Mouse (Mus musculus) testis, postnatal 14 days (tissue): ENCODE measurements around the gene Mrpl53.

ENCODE experiments used
- DNase-seq: peaks from one replicate; pipeline ENCODE4 v3.0.0; 2021; ENCODE audit warnings: low spot score

Mrpl53 gene

DNA sequence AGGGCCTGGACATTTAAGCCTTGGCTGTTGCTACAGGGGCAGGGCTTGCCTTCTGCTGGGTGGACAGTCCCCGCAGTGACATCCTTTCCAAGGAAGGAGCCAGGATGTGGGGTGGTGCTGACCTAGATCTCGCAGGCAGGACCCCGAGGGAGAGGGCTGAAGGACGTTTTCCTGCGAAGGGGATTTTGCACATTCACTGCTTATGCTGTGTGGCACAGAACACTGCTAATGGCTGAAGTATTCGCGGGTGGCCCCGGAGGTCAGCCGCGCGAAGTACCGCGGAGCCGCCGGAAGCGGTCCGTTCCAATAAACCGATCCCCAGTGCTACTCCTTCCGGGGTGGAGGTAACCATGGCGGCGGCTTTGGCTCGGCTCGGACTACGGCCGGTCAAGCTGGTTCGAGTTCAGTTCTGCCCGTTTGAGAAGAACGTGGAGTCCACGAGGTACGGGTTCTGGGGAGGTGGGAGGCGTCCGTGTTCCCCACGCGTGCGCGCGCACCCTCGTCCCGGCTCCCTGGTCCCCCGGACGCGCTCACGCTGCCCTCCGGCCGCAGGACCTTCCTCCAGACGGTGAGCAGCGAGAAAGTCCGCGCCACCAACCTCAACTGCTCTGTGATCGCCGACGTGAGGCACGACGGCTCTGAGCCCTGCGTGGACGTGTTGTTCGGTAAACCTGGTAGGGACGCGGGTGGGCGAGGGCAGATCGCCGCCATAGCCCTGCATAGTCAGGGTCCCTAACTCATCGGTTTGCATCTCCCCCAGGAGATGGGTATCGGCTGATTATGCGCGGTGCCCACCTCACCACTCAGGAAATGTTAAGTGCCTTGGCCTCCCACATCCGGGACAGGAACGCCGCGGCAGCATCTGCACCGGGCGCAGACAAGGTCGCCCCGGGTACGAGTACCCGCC lies at the start of gene Mrpl53:
Mrpl53 (plus strand) TSS at position 279 of the 907 bp plus-strand sequence.
- peak; percentile 83 for DNase-seq

DNA sequence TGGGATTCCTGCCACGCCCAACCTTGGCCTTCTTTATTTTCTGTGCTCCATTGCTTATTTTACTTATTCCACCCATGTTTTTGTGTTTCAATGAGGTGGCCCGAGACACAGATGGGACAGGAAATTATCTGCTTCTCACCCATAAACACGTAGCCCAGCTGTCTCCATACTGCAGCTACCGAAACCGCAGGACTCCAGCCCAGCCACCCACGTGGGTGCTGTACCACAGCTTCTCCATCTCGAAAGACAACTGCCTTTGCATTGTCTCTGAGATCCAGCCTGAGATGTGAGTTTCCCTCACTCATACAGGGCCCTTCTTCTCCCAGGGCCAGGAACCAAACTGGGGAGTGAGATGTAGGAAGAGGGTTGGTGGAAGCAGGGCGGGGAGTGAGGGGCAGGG lies 42.8 kb upstream of the Mrpl53 start:
- DNase-seq, result no peak

DNA sequence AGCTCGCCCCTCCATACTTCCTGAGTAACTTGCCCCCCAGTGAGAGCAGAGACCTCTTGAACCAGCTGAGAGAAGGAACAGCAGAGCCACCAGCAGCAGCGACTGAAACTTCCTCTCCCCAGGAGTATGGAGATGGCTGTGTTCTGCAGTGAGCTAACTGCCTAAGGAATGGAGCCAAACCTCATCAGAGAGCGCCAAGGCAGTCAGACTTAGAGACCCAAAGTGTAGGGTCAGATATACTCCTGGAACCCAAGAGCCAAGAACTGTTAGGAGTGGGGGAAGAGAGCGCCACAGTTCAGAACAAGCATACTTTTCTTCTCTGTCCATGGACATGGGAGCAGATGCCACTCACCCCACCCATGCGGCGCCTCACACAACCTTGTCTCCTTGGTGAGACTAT lies 42.4 kb upstream of the Mrpl53 start:
- DNase-seq, result no peak

DNA sequence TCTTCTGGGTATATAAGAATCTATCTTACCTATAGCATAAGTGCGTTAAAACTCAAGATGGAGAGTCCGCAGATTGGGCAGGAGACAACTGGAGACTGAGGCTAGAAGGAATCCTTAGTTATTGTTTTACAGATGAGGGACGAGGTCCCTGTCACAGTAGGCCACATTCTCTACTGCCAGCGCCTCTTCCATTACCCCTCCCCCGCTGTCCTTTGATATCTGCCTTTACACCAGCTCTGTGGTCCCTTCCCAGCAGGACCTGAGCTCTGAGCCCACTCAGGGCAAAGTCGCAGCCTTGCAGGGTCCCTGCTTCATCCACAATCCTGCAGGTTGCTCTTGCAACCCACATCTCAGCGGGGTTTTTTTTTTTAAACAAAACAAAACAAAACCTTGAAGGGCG lies 40.6 kb upstream of the Mrpl53 start:
- no peak for DNase-seq

DNA sequence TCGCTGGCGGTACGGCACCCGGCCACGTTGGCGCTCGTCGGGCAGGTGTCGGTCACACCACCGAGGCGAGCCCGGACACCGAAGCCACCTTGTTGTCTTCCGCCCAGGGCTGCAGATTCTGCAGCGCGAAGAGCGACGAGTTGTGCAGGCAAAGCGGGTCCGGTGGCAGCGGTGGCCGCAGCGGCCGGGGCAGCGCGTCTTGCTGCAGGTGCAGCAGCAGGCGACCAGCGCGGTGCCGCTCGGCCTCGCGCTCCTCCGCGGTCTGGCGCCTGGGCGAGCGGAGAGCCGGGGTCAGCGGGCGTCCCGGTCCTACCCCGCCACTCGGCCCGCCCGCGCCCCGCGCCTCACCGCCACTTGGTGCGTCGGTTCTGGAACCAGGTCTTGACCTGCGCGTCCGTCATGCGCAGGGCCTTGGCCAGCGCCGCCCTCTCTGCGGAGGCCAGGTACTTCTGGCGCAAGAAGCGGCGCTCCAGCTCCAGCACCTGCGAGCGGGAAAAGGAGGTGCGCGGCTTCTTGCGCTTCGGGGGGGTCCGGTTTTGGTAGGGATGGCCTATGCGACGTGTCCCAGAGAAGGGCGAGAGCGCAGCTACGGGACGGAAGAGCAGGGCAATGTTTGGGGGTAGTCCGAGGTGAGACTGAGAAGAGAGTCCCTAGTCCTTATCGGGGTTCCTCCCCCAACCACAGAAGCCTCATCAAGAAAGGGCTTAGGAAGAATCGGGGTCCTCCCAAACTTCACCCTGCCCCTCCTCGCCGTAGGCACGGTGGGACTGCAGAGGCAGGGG lies 39.9 kb upstream of the Mrpl53 start:
- DNase-seq, result no peak

DNA sequence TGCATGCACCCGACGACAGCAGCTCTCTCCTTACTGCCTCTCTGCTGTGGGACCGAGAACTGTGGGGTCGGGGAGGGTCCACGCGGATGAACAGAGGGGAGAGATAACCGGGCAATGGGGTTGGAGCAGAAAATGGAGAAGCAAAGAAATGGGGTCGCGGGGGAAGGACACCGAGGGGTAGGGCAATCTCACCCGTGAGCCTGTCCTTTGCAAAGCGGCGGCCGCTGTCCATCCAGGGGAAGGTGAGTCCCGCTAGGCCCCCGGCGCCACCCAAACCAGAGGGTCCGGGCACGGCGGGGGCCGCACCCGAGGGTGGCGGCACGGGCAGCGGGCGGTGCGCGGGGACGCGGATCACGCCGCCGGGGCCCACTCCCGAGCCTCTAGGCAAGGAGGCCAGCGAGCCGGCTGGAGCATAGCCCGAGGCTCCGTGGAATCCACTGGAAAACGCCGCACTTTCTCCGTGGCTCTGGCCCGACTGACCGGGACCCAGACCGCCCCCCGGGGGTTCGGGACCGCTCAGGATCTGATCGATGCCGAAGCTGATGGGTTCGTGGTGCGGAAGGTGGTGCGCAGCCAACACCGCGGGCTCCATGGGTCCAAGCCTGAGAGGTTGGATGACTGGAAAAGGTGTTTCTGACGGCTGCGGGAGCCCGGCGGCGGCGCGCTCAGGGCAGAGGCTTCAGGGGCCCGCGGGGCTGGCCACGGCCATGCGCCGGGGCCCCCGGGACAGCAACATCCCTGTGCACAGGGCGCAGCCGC lies 39.2 kb upstream of the Mrpl53 start:
- DNase-seq, result no peak

DNA sequence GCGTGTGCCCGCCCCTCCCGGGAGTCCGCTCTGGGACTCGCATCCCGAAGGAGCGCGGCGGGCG lies 38.8 kb upstream of the Mrpl53 start, which contains the start of gene Tlx2:
Tlx2 (minus strand) TSS at position 47 of the 64 bp plus-strand sequence.
- no peak for DNase-seq

DNA sequence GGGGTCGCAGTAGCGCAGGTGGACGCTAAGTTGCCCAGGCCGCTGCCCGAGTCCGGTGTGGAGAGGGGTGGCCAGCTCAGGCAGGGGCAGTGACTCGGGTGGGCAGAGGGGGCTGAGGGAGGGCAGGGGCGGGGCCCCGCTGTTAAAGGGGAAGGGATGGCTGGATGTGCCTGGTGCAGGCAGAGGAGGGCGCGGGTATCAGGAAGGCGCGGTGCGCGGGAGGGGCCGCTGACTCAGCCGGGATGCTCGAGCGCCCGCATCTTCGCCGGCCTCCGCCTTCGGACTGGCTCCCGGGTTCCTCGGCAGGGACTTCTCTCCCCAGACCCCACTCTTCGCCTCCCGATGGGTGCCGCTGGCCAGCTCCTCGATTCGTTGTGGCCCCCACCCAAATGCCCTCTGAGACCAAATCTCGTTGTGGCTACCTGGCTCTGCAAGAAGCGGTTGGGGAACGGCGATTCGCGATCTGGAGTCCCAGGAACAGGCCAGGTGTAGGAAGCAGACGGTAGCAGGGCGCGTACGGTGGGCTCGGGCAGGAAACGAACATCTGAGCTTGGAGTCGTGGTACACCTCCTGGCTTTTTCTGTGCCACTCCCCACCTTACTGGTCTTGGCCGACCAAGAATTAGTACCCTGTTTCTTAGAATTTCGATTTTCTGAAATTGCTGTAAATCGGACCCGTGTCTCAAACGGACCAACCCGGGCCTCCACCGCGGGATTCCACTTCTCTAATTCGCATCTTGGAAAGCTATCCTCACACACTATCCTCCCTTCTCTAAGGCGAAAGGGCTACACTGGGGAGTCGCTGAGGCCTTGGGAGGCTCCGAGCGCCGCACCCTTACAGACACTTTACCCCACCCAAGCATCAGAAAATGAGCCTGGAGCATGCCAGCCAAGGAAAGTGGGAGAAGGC lies 38.3 kb upstream of the Mrpl53 start:
- DNase-seq, result no peak

DNA sequence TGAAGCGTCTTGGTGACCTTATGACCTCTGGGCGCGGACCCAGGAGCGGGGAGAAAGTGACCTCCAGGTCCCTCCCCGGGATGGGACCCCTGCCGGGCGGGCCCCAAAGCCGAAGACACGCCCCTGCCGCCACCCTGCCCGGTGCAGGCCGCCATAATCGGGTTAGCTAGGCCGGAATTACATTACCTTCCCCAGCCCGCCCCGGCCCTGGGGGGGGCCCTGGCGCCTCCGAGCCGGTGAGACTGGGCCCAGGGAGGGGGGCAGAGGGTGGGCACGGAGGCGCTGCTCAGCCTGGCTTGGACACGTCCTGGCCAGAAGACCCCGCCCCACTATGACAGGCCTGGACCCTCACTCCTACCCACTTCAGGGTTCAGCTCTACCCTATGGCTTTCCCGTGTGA lies 37.6 kb upstream of the Mrpl53 start:
- no peak for DNase-seq

DNA sequence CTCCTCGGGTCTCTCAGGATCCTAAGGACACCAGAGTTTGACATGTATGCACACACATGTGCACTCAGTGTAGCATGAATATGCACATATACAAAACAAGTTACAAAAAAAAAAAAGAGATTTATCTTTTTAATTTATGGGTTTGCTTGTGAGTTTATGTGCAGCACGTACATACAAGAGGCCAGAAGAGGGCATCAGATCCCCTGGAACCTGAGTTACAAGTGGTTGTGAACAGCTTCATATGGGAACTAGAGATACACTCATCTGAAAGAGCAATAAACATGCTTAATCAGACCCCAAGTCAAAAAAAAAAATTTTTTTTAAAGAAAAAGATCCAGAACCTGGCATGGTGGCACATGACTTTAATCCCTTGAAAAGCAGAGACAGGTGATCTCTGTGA lies 33.9 kb upstream of the Mrpl53 start:
- no peak for DNase-seq

DNA sequence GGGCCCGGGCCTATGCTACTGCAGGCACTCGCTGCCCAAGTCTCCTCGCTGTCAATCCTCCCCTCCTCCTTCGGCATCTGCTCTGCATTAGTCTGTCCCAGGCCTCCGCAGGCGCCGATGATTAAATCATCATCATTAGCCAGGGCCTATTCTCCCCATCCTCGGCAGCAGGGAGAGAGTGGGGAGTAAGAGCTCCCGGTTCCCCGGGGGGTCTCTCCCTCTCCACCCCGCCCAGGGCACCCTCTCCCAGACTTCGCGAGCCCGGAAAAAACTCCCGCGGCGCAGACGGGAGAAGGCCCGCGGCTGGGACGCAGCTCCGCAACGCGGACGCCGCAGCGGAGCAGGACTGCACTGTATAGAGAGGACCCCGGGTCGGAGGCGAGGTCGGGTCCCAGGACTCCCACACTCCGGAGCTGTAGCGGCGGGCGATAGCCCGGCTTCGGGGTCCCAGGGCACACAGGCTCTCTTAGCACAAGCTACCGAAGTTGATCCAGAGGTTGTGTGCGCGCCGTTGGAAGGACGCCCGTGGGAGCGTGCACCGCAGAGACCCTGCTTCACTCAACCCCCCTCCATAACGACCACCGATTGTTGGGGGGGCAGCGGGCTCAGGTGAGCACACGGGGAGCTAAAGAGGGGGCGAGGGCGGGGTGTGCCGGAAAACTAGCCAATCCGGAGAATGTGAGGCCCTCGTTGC lies 31.1 kb upstream of the Mrpl53 start, which contains the start of gene Pcgf1:
Pcgf1 (plus strand) TSS at position 240 of the 694 bp plus-strand sequence.
- no peak for DNase-seq

DNA sequence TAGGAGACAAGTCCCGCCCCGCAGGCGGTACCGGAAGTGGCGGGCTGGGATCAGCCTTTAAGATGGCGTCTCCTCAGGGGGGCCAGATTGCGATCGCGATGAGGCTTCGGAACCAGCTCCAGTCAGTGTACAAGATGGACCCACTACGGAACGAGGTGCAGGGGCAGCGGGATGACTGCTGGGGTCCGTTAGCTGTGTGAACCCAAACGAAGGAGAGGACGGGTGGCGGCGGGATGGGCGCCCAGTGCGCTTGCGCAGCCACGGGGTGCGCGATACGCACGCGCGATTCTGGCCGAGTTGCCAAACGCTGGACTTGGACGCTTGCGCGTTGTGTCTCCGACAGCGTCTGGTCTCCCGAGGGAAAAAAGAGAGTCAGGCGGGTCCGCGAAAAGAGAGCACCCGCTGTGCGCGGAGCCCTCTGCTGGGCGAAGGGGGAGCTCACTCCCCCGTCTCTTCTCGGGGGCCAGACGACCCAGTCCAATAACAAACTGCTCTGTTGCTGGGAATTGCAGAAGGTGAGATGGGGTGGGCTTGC lies 30.4 kb upstream of the Mrpl53 start:
- peak; percentile 98 for DNase-seq

DNA sequence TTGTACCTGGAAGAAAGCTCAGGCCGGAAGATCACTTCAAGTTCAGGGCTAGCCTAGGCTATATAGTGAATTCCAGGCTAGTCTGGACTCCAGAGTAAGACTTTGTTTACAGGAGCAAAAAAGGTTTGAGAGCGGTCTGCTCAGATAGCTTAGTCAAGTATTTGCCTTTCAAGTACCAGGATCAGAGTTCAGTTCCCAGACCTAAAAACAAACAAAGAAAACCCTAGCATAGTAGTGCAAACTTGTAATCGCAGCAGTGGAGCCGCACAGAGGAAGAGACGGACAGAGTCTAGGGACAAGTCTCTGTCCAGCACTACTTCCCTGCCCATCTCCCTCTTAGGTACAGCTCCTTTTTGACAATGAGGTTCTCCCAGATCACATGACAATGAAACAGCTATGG lies 28.6 kb upstream of the Mrpl53 start:
- DNase-seq, result no peak

DNA sequence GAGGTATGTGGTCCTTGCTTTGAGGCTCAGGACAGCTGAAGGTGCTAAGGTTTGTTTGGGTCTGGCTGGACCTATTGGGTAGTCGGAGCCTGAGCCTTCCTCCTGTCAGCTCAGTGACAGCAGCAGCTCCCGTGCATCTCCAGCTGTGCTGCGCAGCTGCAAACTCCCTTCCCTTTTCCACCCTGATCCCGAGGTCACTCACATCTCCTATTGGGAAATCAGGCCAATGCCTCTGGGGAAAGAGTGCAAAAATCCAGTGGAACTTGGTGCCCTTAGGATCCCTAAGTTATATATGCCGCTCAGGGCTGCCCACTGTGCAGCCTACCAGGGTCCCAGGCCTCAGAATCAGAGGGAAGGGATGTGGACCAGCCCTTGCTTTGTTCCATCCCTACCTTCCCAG lies 25.3 kb upstream of the Mrpl53 start:
- DNase-seq, result no peak

DNA sequence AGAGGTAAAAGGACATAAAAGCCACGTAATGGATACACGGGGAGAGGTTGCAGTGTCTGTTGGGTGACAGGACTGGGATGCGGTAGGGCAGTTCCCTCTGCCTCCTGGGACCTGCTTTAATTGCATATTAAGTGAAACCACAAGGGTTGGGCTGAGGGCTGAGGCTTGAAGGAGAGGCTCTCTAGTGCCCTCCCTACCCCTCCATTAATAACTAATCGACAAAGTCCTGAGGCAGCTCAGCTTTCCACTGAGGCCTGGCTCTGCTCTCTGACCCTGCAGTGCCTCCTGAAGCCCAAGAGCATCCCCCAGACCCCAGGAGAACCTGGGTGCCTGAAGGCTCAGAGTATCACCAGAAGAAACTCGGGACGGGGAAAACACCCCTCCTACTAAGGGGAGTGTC lies 24.4 kb upstream of the Mrpl53 start:
- DNase-seq, result no peak

DNA sequence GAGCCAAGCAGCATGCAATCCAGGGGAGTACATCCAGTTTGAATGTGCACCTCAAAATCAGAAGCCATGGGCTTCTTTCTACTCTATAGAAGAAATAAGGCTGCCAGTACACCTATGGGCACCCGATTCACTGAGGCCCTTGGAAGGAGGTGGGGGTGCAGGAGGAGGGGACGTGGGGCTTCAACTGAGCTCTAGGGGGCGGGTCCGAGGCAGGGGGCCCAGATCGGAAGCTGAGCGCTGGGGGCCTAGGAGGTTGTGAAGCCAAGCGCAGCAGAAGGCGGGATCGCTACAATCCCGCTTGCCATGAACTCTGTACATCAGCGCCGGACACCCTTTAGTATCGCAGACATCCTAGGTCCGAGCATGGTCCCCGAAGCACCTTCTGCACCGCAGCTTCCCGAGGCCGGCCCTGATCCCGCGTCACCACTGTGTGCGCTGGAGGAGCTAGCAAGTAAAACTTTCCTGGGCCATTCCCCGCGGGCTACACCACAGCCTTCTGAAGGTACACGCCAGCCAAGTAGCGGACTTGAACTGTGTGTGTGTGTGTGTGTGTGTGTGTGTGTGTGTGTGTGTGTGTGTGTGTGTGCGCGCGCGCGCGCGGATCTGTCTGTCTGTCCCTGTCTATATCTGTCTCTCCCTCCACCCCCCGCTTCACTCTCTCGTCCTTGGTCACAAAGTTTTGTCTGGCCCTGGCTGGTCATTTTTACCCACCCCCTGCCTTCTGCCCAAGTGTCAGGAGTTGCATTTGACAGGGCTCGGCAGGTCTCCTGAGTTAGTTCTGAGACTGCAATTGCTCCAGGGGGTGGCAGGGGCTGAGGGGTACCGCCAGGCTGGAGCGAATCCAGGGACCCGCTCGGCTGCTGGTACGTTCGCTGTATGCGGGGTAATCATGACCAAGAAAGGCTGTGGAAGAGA lies 22.5 kb upstream of the Mrpl53 start, which contains the start of gene Lbx2:
Lbx2 (plus strand) TSS at position 247 of the 915 bp plus-strand sequence.
- no peak for DNase-seq

DNA sequence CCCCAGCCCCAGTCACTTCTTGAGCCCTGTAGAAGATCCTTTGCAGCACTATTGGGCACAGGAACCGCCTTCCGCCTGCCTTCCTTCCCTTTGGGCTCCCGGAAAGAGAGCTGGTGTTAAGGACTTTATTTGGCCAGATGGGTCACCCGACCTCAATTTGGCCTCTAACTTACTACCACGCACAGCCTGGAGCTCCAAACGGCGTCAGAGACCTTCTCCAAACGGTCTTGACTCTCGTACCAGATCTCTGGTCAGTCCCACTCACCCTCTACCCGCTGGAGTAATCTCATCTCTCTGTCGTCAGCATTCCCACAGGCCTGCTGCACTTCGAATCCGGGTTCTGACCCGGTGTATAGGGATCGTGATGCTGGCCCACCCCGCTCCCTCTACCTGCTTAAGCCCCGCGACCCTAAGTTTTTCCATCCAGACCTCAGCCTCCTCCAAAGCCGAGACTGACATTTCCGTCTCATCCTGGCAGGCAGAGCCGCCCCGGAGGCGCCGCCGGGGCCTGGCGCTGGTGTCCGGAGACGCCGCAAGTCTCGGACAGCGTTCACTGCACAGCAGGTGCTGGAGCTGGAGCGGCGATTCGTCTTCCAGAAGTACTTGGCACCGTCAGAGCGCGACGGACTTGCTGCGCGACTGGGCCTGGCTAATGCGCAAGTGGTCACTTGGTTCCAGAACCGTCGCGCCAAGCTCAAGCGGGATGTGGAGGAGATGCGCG lies 21.5 kb upstream of the Mrpl53 start:
- DNase-seq, result no peak

DNA sequence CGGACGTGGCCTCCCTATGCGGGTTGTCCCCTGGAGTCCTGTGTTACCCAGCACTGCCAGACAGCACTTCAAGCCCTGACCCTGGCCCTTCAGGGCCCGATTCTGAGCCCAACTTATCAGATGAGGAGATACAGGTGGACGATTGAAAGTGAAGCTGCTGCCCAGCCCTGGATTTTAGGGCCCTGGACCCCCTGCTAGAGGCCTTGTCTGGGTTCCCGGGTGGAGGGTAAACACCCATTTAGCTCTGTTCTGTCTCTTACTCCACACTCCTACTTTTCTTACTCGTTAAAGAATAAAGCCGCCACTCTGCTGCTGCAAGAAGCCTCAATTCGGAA lies 20.9 kb upstream of the Mrpl53 start:
- DNase-seq, result no peak

DNA sequence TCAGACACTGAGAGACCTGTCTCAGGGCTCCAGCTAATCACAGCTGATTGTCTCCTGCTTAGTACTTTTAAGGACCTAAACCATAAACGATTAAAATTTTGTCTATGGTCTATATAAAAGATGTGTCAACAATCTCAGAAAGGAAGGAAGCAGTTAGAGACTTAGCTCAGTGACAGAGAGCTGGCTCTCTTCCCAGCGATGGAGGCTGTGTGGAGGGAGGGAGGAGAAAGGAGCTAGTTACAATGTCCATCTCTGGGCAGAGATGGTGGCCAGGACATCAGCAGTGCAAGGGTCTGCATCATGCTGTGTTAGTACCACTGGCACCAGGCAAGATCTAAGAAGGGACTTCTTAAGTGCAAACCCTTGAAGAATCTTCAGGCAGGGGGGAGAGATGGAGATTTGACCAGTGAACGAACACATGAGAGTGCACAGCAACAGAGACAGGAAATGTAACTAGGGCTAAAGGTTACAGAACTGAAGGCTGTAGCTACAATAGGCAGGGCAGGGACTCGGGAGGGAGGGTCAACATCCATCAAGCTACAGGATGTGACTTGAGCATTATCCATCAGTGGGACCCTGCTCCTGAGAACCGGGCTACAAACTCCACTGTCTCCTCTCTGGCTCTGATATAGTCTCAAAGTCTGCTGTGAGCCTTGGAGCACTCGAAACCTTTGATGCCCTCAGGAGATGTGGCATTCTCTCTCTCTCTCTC lies 16.3 kb upstream of the Mrpl53 start:
- DNase-seq, result no peak
